Mouse (Mus musculus) midbrain, postnatal 0 days (tissue): ENCODE results near the gene Fbxo17. TPM values are rescaled to one million over a fixed set of nuclear protein-coding genes. Genes with fewer than 3 reads are reported as not detected.
A peak's percentile ranks its signal among the peaks of the same experiment; 100 is the strongest.

Experiments
- ATAC-seq: fragments of 200-750 bp; cut with Nextera tagmentation; 2 replicates; pipeline ENCODE4 v1.8.0; 2017; ENCODE audit warnings: moderate number of reproducible peaks, mild to moderate bottlenecking, moderate TSS enrichment, moderate library complexity; ENCODE audit not compliant: low FRiP score
- DNase-seq: peaks from one replicate; pipeline ENCODE4 v3.0.0-alpha.2; 2015; ENCODE audit warnings: low spot score
- H3K27ac ChIP-seq: fragments of 300-500 bp; sonication (generic); 2 replicates; pipeline ENCODE4 v1.5.1; 2014; ENCODE audit warnings: low read depth, mild to moderate bottlenecking, low read length, mixed read lengths
- H3K27me3 ChIP-seq: fragments of 300-500 bp; sonication (generic); 2 replicates; pipeline ENCODE4 v1.6.1; 2014; ENCODE audit warnings: low read length, control low read depth, mixed read lengths; ENCODE audit not compliant: insufficient read depth
- H3K36me3 ChIP-seq: fragments of 300-500 bp; sonication (generic); 2 replicates; pipeline ENCODE4 v1.6.1; 2014; ENCODE audit warnings: low read length, control low read depth, mixed read lengths; ENCODE audit not compliant: insufficient read depth
- H3K4me1 ChIP-seq: fragments of 300-500 bp; sonication (generic); 2 replicates; pipeline ENCODE4 v1.6.1; 2014; ENCODE audit warnings: mild to moderate bottlenecking, control low read depth, antibody characterized with exemption, low read length, mixed read lengths; ENCODE audit not compliant: insufficient read depth
- H3K4me2 ChIP-seq: fragments of 300-500 bp; sonication (generic); 2 replicates; pipeline ENCODE4 v1.6.1; 2014; ENCODE audit warnings: low read depth, mild to moderate bottlenecking, low read length, mixed read lengths; ENCODE audit not compliant: poor library complexity, severe bottlenecking
- H3K4me3 ChIP-seq: fragments of 300-500 bp; sonication (generic); 2 replicates; pipeline ENCODE4 v1.5.1; 2014; ENCODE audit warnings: low read depth, mild to moderate bottlenecking, low read length, moderate library complexity
- H3K9ac ChIP-seq: fragments of 300-500 bp; sonication (generic); replicated peaks from 2 replicates; pipeline ENCODE4 v1.6.1; 2014; ENCODE audit warnings: mild to moderate bottlenecking, low read length, moderate library complexity, mixed read lengths; ENCODE audit not compliant: poor library complexity, severe bottlenecking
- H3K9me3 ChIP-seq: fragments of 300-500 bp; sonication (generic); 2 replicates; pipeline ENCODE4 v1.6.1; 2016; ENCODE audit warnings: low read length, control low read depth
- CTCF ChIP-seq: IDR thresholded peaks from 2 replicates; pipeline ENCODE4 v1.5.1; 2016; ENCODE audit warnings: antibody characterized with exemption, mild to moderate bottlenecking
- WGBS: fragments of 180-500 bp; shearing (Covaris S2); extraction: QIAGEN DNeasy Blood & Tissue Kit; methylation state at CpG from one replicate; pipeline ENCODE4 v1.1.7; 2014; 5-methylcytosine and 5-hydroxymethylcytosine counted together
- polyA plus RNA-seq: library from polyadenylated mRNA; unstranded; fragments of >200 nt; fragmentation: Nextera tagmentation; extraction: Ambion mirVana; gene quantifications from 2 replicates; pipeline ENCODE4 v1.2.1, GENCODE M21; 2015
- total RNA-seq: library from RNA; depleted of rRNA; stranded (reverse); fragments of >200 nt; gene quantifications from 2 replicates; pipeline ENCODE4 v1.2.3, GENCODE M21; 2014

The Fbxo17 gene
- total and polyA plus RNA-seq, 2 experiments from 2014 or later = 2.8 to 5.5 TPM

DNA sequence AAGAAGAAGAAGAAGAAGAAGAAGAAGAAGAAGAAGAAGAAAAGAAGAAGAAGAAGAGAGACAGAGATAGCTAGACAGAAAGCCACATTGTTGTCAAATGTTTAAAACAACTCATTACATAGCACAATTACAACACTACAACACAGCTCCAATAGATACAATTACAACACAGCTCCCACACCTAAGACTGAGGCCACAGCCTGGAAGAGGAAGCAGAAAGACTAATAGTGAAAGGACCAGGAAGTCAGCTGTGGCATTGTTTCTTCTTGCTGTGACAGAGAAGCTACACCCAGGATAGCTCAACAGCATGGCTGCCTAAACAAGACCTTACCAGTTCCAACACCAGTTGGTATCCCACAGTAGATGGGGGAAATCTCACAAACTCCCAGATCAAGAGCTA is 7.2 kb upstream of the Fbxo17 start:
- no peak for DNase-seq
- Histone ChIP-seq H3K4me3 (no peak overlapping the region), H3K36me3 (no peaks in the 10 kb centered on the region), H3K4me2 (no peak overlapping the region), H3K9ac (no peak overlapping the region), H3K27me3 (no peaks in the 10 kb centered on the region), H3K27ac (no peak overlapping the region), H3K4me1 (no peaks in the 10 kb centered on the region), H3K9me3 (no peaks in the 10 kb centered on the region)
- ATAC-seq = no peak
- no peak for TF ChIP-seq CTCF

DNA sequence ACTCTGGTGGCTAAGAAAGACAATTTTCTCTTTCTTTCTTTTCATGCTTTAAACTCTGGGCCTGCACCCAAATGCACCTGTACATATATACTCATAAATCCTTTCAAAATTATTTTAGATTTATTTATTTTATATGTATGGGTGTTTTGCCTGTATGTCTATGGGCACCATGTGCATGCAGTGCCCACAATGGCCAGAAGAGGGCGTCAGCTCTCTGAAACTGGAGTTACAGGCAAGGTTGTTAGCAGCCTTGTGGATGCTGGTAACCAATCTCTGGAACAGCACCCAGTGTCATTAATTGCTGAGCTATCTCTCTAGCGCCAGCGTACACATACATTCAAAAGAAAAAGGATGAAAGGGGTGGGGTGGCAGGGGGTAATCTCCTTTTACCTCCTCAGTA is 5.6 kb upstream of the Fbxo17 start:
- Histone ChIP-seq H3K4me1 (no peaks in the 10 kb centered on the region), H3K9me3 (no peaks in the 10 kb centered on the region), H3K4me2 (no peak overlapping the region), H3K27ac (no peak overlapping the region), H3K4me3 (no peak overlapping the region), H3K9ac (no peak overlapping the region), H3K27me3 (no peaks in the 10 kb centered on the region), H3K36me3 (no peaks in the 10 kb centered on the region)
- DNase-seq = no peak
- no peak for ATAC-seq
- 64% methylated on average over 3 of the region's 3 CpGs for WGBS
- TF ChIP-seq CTCF = peak; percentile 42

DNA sequence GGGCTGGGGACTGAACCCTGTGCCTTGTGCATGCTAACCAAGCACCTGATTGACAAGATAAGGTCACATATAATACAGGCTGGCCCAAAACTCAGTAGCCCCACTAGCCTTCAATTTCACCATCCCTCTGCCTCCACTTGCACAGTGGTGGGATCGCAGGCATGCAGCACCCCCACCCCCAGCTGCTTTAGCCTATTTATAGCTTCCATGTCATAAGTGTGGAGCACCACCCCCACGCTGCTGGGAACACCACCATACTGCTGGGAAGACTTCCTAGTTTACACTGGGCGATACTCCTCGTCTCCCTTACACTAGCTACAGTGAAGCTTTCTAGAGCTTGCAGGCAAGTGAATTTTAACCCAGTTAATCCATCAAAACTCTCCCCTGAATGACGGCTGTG is 1.9 kb upstream of the Fbxo17 start:
- no peaks in the 10 kb centered on the region for H3K36me3 ChIP-seq
- ATAC-seq = no peak
- H3K4me2 ChIP-seq = no peak overlapping the region
- DNase-seq = no peak
- no peaks in the 10 kb centered on the region for H3K27me3 ChIP-seq
- WGBS = 83% methylated on average over 5 of the region's 5 CpGs
- H3K4me3 ChIP-seq = no peak overlapping the region
- H3K9me3 ChIP-seq = no peaks in the 10 kb centered on the region
- no peaks in the 10 kb centered on the region for H3K4me1 ChIP-seq
- H3K9ac ChIP-seq = no peak overlapping the region
- no peak for TF ChIP-seq CTCF
- H3K27ac ChIP-seq = no peak overlapping the region

DNA sequence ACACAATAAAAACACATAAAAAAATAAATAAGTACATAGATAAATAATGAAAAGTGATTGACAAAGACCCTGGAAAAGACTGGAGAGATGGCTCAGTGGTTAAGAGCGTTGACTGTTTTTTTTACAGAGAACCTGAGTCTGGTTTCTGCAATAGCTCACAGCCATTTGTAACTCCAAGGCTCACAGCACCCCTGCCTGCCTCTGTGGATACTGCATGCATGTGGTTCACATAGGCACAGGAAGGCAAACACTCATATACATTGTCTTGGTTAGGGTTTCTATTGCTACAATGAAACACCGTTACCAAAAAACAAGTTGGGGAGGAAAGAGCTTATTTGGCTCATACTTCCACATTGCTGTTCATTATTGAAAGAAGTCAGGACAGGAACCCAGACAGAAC is 1.0 kb upstream of the Fbxo17 start:
- Histone ChIP-seq H3K9me3 (no peaks in the 10 kb centered on the region), H3K27ac (no peak overlapping the region), H3K4me1 (no peaks in the 10 kb centered on the region), H3K36me3 (no peaks in the 10 kb centered on the region), H3K4me2 (no peak overlapping the region), H3K27me3 (no peaks in the 10 kb centered on the region), H3K4me3 (no peak overlapping the region), H3K9ac (no peak overlapping the region)
- DNase-seq (no peak), ATAC-seq (no peak)
- TF ChIP-seq CTCF = peak; percentile 38; the same call in 1 of the 2 replicates
- WGBS = 97% methylated on average over 2 of the region's 2 CpGs

DNA sequence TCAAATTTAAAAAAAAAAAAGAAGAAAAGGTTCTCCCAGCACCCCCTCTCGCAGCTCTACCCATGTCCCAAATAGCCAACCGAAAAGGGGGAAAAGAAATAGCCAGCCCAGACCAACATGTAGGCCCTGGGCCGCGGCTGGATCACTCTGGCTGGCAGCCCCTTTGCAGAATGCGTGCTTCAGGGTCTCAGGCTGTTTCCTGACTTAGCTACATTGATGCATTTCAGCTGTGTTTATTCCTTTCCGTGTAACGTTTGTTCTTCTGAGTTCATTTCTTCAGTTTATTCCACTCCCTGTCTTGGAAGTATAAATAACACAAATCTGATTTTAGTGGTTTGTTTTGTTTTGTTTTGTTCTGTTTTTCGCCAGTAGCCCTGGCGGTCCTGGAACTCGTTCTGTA is 1.1 kb downstream of the Fbxo17 start:
- no peak overlapping the region for H3K4me3 ChIP-seq
- no peaks in the 10 kb centered on the region for H3K36me3 ChIP-seq
- no peaks in the 10 kb centered on the region for H3K9me3 ChIP-seq
- no peak for TF ChIP-seq CTCF
- no peaks in the 10 kb centered on the region for H3K4me1 ChIP-seq
- ATAC-seq (no peak), DNase-seq (no peak)
- no peaks in the 10 kb centered on the region for H3K27me3 ChIP-seq
- 87% methylated on average over 10 of the region's 10 CpGs for WGBS
- H3K9ac ChIP-seq = no peak overlapping the region
- no peak overlapping the region for H3K27ac ChIP-seq
- no peak overlapping the region for H3K4me2 ChIP-seq

DNA sequence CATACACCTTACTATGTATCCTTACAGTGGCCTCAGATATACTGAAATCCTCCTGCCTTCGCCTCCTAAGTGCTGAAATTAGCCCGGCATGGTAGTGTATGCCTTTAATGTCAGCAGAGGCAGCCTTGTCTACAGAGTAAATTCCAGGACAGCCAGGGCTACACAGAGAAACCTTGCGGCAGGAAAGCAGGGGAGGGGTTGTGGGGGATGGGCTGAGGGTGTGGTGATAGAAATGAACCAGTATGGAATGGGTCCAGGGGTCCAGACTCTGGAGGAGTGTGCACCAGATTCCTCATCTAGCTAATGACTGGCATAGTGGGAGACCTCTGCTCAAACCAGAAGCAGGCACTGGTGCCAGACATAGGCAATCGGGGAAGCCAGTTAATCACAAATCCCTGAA is 2.6 kb downstream of the Fbxo17 start:
- no peaks in the 10 kb centered on the region for H3K4me1 ChIP-seq
- H3K4me2 ChIP-seq = no peak overlapping the region
- no peak for TF ChIP-seq CTCF
- no peak overlapping the region for H3K27ac ChIP-seq
- ATAC-seq = no peak
- H3K4me3 ChIP-seq = no peak overlapping the region
- WGBS = 71% methylated on average over 4 of the region's 4 CpGs
- DNase-seq = no peak
- no peaks in the 10 kb centered on the region for H3K9me3 ChIP-seq
- H3K9ac ChIP-seq = no peak overlapping the region
- H3K27me3 ChIP-seq = no peaks in the 10 kb centered on the region
- no peaks in the 10 kb centered on the region for H3K36me3 ChIP-seq

DNA sequence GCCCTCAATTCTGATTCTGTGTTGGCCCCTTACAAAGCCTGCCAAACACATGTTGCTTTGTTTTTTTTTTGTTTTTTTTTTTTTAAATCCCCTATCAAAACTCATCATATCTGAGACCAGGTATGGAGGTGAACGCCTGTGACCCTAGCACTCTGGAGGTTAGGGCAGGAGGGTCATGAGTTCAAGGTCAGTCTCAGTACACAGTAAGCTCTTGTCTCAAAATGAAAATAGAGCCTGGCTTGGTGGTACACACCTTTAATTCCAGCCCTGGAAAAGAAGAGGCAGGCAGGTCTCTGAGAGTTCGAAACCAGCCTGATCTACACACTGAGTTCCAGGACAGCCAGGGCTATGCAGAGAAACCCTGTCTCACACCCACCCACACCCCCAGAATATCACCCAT is 3.0 kb downstream of the Fbxo17 start:
- no peak overlapping the region for H3K4me2 ChIP-seq
- WGBS = 87% methylated on average over 2 of the region's 2 CpGs
- no peak overlapping the region for H3K4me3 ChIP-seq
- H3K27me3 ChIP-seq = no peaks in the 10 kb centered on the region
- H3K9me3 ChIP-seq = no peaks in the 10 kb centered on the region
- H3K27ac ChIP-seq = no peak overlapping the region
- H3K9ac ChIP-seq = no peak overlapping the region
- no peaks in the 10 kb centered on the region for H3K4me1 ChIP-seq
- TF ChIP-seq CTCF = no peak
- DNase-seq (no peak), ATAC-seq (no peak)
- no peaks in the 10 kb centered on the region for H3K36me3 ChIP-seq
